Mouse (Mus musculus): ENCODE data around the gene Atg5. TPM values are rescaled to one million over a fixed set of nuclear protein-coding genes. Genes with fewer than 3 reads are reported as not detected.
"Not testable (repeated sequence)": the region's sequence is repeated elsewhere in the genome, so short reads cannot be mapped to it uniquely, and the experiment has no call there.

Atg5 gene
- polyA plus RNA-seq, 1 experiment, result 23.9 TPM

- Histone ChIP-seq H3K4me3 (ENCODE audit: insufficient read depth, low read length) (no peak overlapping the region), H3K27ac (ENCODE audit: insufficient read depth, low read length) (no peak overlapping the region), H3K4me1 (ENCODE audit: control insufficient read depth, insufficient read depth, low read length) (peaks cover 6% of the 10 kb centered on the region)
- TF ChIP-seq POLR2A (IDR thresholded peaks at IDR 0.05; ENCODE audit: low read depth, low read length), result no peak
- TF ChIP-seq CTCF (IDR thresholded peaks at IDR 0.05; ENCODE audit: borderline replicate concordance, insufficient read depth, low read length), result no peak
Measured at GRCm38 (mm10) chr10:44327057-44327456, 58.9 kb downstream of the Atg5 start.

- no peak overlapping the region for H3K4me3 ChIP-seq (ENCODE audit: insufficient read depth, low read length)
- peaks cover under 1% of the 10 kb centered on the region for H3K4me1 ChIP-seq (ENCODE audit: control insufficient read depth, insufficient read depth, low read length)
- TF ChIP-seq CTCF (IDR thresholded peaks at IDR 0.05; ENCODE audit: borderline replicate concordance, insufficient read depth, low read length) (no peak), POLR2A (IDR thresholded peaks at IDR 0.05; ENCODE audit: low read depth, low read length) (no peak)
- no peak overlapping the region for H3K27ac ChIP-seq (ENCODE audit: insufficient read depth, low read length)
Measured at GRCm38 (mm10) chr10:44328347-44328746, 60.2 kb downstream of the Atg5 start.

GRCm38 (mm10) chr10:44330717-44331116 is 62.6 kb downstream of the Atg5 start:
- no peak for TF ChIP-seq POLR2A (IDR thresholded peaks at IDR 0.05; ENCODE audit: low read depth, low read length)
- no peak for TF ChIP-seq CTCF (IDR thresholded peaks at IDR 0.05; ENCODE audit: borderline replicate concordance, insufficient read depth, low read length)
- Histone ChIP-seq H3K4me3 (ENCODE audit: insufficient read depth, low read length) (no peak overlapping the region), H3K4me1 (ENCODE audit: control insufficient read depth, insufficient read depth, low read length) (no peaks in the 10 kb centered on the region), H3K27ac (ENCODE audit: insufficient read depth, low read length) (no peak overlapping the region)

- Histone ChIP-seq H3K4me3 (ENCODE audit: insufficient read depth, low read length) (no peak overlapping the region), H3K27ac (ENCODE audit: insufficient read depth, low read length) (no peak overlapping the region), H3K4me1 (ENCODE audit: control insufficient read depth, insufficient read depth, low read length) (no peaks in the 10 kb centered on the region)
- TF ChIP-seq CTCF (IDR thresholded peaks at IDR 0.05; ENCODE audit: borderline replicate concordance, insufficient read depth, low read length), result no peak
- no peak for TF ChIP-seq POLR2A (IDR thresholded peaks at IDR 0.05; ENCODE audit: low read depth, low read length)
Measured at GRCm38 (mm10) chr10:44331469-44331868, 63.3 kb downstream of the Atg5 start.

GRCm38 (mm10) chr10:44332656-44333055 is 64.5 kb downstream of the Atg5 start:
- not testable (repeated sequence) for H3K4me1 ChIP-seq (ENCODE audit: control insufficient read depth, insufficient read depth, low read length); H3K4me3 ChIP-seq (ENCODE audit: insufficient read depth, low read length); H3K27ac ChIP-seq (ENCODE audit: insufficient read depth, low read length)

- H3K4me3 ChIP-seq (ENCODE audit: insufficient read depth, low read length); H3K4me1 ChIP-seq (ENCODE audit: control insufficient read depth, insufficient read depth, low read length); H3K27ac ChIP-seq (ENCODE audit: insufficient read depth, low read length): not testable (repeated sequence)
Measured at GRCm38 (mm10) chr10:44336641-44337382, 68.7 kb downstream of the Atg5 start.

GRCm38 (mm10) chr10:44338571-44338970 is 70.4 kb downstream of the Atg5 start:
- TF ChIP-seq CTCF (IDR thresholded peaks at IDR 0.05; ENCODE audit: borderline replicate concordance, insufficient read depth, low read length) (no peak), POLR2A (IDR thresholded peaks at IDR 0.05; ENCODE audit: low read depth, low read length) (no peak)

GRCm38 (mm10) chr10:44339326-44339725 is 71.2 kb downstream of the Atg5 start:
- Histone ChIP-seq H3K27ac (ENCODE audit: insufficient read depth, low read length) (no peak overlapping the region), H3K4me3 (ENCODE audit: insufficient read depth, low read length) (no peak overlapping the region), H3K4me1 (ENCODE audit: control insufficient read depth, insufficient read depth, low read length) (no peaks in the 10 kb centered on the region)
- TF ChIP-seq CTCF (IDR thresholded peaks at IDR 0.05; ENCODE audit: borderline replicate concordance, insufficient read depth, low read length), result no peak
- TF ChIP-seq POLR2A (IDR thresholded peaks at IDR 0.05; ENCODE audit: low read depth, low read length), result no peak

More at GRCm38 (mm10) chr10:44338571-44338970, 70.4 kb downstream of the Atg5 start:
- H3K27ac ChIP-seq (ENCODE audit: insufficient read depth, low read length), result no peak overlapping the region
- H3K4me1 ChIP-seq (ENCODE audit: control insufficient read depth, insufficient read depth, low read length), result no peaks in the 10 kb centered on the region
- H3K4me3 ChIP-seq (ENCODE audit: insufficient read depth, low read length), result no peak overlapping the region

GRCm38 (mm10) chr10:44340928-44341327 is 72.8 kb downstream of the Atg5 start:
- Histone ChIP-seq H3K27ac (ENCODE audit: insufficient read depth, low read length) (no peak overlapping the region), H3K4me1 (ENCODE audit: control insufficient read depth, insufficient read depth, low read length) (no peaks in the 10 kb centered on the region), H3K4me3 (ENCODE audit: insufficient read depth, low read length) (no peak overlapping the region)
- no peak for TF ChIP-seq CTCF (IDR thresholded peaks at IDR 0.05; ENCODE audit: borderline replicate concordance, insufficient read depth, low read length)
- TF ChIP-seq POLR2A (IDR thresholded peaks at IDR 0.05; ENCODE audit: low read depth, low read length), result no peak

- H3K4me1 ChIP-seq (ENCODE audit: control insufficient read depth, insufficient read depth, low read length), result no peaks in the 10 kb centered on the region
- H3K4me3 ChIP-seq (ENCODE audit: insufficient read depth, low read length), result no peak overlapping the region
- TF ChIP-seq CTCF (IDR thresholded peaks at IDR 0.05; ENCODE audit: borderline replicate concordance, insufficient read depth, low read length) (no peak), POLR2A (IDR thresholded peaks at IDR 0.05; ENCODE audit: low read depth, low read length) (no peak)
- no peak overlapping the region for H3K27ac ChIP-seq (ENCODE audit: insufficient read depth, low read length)
Measured at GRCm38 (mm10) chr10:44341826-44342521, 73.8 kb downstream of the Atg5 start.

Measured in embryonic fibroblast, embryonic 13.5 days (primary cell).